Mouse (Mus musculus): ENCODE results near the gene Ttc7b. TPM values are rescaled to one million over a fixed set of nuclear protein-coding genes. Genes with fewer than 3 reads are reported as not detected.

The Ttc7b gene
- polyA plus RNA-seq, 1 experiment from 2014 or later = 6.9 TPM

DNA sequence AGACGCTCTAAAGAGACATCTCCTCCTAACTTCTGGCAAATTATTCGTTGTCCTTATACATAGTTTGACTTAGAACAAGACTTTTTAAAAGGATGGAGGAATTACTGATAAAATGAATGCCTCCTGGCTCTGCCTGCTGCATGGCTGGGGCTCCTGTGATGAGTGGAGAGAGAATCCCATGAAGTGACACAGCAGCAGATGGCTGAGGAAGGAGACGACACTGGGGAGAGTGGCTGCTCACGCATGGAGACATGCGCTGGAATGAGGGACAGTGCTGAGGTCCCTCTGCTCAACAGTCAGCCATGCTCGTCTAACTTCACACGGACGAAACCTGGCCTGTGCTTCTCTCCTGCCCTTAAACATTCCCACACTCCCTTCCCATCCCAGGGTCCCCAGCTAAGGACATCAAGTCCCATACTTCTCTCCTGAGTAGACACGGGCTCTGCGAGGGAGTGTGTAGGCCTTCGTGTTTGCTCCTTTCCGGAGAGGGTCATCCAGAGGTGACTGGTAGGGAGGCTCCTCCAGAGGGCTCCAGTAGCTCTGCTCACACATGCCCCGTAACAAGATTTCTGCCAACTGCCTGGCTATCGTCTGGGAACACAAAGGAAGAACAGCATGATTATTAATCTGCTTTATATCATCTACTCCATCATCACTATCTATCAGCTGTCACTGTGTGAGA is 105.8 kb downstream of the Ttc7b start:
- ATAC-seq (ENCODE audit: insufficient number of reproducible peaks, low FRiP score) = no peak

GRCm38 (mm10) chr12:100408714-100409113 is 111.9 kb downstream of the Ttc7b start:
- WGBS = 82% methylated on average over 11 of the region's 11 CpGs

More for the DNA sequence above, 105.8 kb downstream of the Ttc7b start:
- WGBS = 63% methylated on average over 14 of the region's 14 CpGs
- H3K27me3 ChIP-seq (replicated peaks) = no peaks in the 10 kb centered on the region
- no peak overlapping the region for H3K4me3 ChIP-seq
- no peak overlapping the region for H3K27ac ChIP-seq (ENCODE audit: poor library complexity, severe bottlenecking)
- peaks cover 11% of the 10 kb centered on the region for H3K4me1 ChIP-seq (replicated peaks)
- H3K9ac ChIP-seq = no peak overlapping the region
- H3K9me3 ChIP-seq (replicated peaks) = no peaks in the 10 kb centered on the region
- no peak overlapping the region for H3K4me2 ChIP-seq
- peaks cover 24% of the 10 kb centered on the region for H3K36me3 ChIP-seq

GRCm38 (mm10) chr12:100408143-100408542 is 112.5 kb downstream of the Ttc7b start:
- no peak overlapping the region for H3K27ac ChIP-seq (ENCODE audit: poor library complexity, severe bottlenecking)
- peaks cover 13% of the 10 kb centered on the region for H3K36me3 ChIP-seq
- no peak overlapping the region for H3K4me2 ChIP-seq
- no peak overlapping the region for H3K9ac ChIP-seq
- H3K4me3 ChIP-seq = no peak overlapping the region
- H3K9me3 ChIP-seq (replicated peaks) = no peaks in the 10 kb centered on the region
- peaks cover 6% of the 10 kb centered on the region; the same call in 1 of the 2 replicates for H3K4me1 ChIP-seq (replicated peaks)
- 78% methylated on average over 8 of the region's 8 CpGs for WGBS
- no peak for ATAC-seq (ENCODE audit: insufficient number of reproducible peaks, low FRiP score)
- H3K27me3 ChIP-seq (replicated peaks) = no peaks in the 10 kb centered on the region

More at GRCm38 (mm10) chr12:100408714-100409113, 111.9 kb downstream of the Ttc7b start:
- Histone ChIP-seq H3K9ac (no peak overlapping the region), H3K27ac (ENCODE audit: poor library complexity, severe bottlenecking) (no peak overlapping the region), H3K4me3 (no peak overlapping the region), H3K27me3 (replicated peaks) (no peaks in the 10 kb centered on the region), H3K9me3 (replicated peaks) (no peaks in the 10 kb centered on the region), H3K4me2 (no peak overlapping the region), H3K36me3 (peaks cover 16% of the 10 kb centered on the region), H3K4me1 (replicated peaks) (peaks cover 6% of the 10 kb centered on the region; the same call in 1 of the 2 replicates)
- ATAC-seq (ENCODE audit: insufficient number of reproducible peaks, low FRiP score) = no peak

GRCm38 (mm10) chr12:100407371-100407770 is 113.3 kb downstream of the Ttc7b start:
- no peak overlapping the region for H3K4me2 ChIP-seq
- no peak overlapping the region for H3K9ac ChIP-seq
- no peak overlapping the region for H3K27ac ChIP-seq (ENCODE audit: poor library complexity, severe bottlenecking)
- no peak for ATAC-seq (ENCODE audit: insufficient number of reproducible peaks, low FRiP score)
- peaks cover 14% of the 10 kb centered on the region for H3K36me3 ChIP-seq
- H3K4me1 ChIP-seq (replicated peaks) = peaks cover 6% of the 10 kb centered on the region; the same call in 1 of the 2 replicates
- no peak overlapping the region for H3K4me3 ChIP-seq
- WGBS = 64% methylated on average over 7 of the region's 7 CpGs
- H3K9me3 ChIP-seq (replicated peaks) = no peaks in the 10 kb centered on the region
- no peaks in the 10 kb centered on the region for H3K27me3 ChIP-seq (replicated peaks)

DNA sequence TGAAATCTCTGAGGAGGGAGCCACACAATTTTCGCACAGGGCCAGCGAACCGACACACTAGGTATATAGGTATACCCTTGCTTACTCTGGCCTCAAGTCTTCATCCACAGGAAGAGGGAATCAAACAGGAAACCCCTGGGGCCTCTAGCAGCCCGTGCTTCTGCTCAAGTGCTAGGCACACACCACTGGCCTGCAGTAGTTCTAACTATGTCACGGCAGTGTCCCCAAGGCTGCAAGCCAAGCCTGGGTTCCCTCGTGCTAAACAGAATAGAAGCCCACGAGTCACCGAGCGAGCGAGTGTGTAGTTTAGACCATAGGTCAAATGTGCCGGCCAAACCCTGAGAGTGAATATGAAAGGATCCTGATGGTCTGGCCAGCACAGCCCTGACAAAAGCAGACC is 114.5 kb downstream of the Ttc7b start:
- H3K36me3 ChIP-seq = peaks cover 25% of the 10 kb centered on the region
- no peak overlapping the region for H3K4me2 ChIP-seq
- H3K4me3 ChIP-seq = no peak overlapping the region
- no peaks in the 10 kb centered on the region for H3K9me3 ChIP-seq (replicated peaks)
- WGBS = 76% methylated on average over 11 of the region's 11 CpGs
- peaks cover 6% of the 10 kb centered on the region; the same call in 1 of the 2 replicates for H3K4me1 ChIP-seq (replicated peaks)
- ATAC-seq (ENCODE audit: insufficient number of reproducible peaks, low FRiP score) = no peak
- no peak overlapping the region for H3K9ac ChIP-seq
- H3K27ac ChIP-seq (ENCODE audit: poor library complexity, severe bottlenecking) = no peak overlapping the region
- H3K27me3 ChIP-seq (replicated peaks) = no peaks in the 10 kb centered on the region

DNA sequence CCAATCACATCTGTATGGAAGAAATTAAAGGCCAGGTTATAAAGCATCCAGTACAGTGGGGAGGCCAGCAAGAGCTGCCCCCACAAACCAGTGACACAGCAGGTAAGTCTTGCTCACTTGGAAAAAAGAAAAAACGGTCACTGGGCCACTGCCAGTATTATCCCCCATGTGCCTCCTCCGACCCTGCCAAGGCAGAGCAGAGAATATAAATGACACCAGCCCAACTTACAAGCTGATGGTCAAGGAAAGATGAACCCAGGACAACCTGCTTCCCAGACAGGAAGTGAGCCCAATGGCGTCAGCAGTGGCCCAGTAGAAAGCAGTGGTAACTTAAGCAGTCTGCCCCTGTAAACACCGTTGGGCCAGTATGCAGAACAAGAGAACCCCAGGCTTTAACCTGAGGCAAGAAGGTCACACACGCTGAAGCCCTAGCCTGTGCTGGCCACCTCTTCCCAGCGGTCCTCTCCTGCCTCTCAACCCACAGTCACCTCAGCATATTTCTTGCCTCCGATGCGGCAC is 115.1 kb downstream of the Ttc7b start:
- whole genome bisulfite sequencing = 80% methylated on average over 8 of the region's 8 CpGs
- Histone ChIP-seq H3K27ac (ENCODE audit: poor library complexity, severe bottlenecking) (no peak overlapping the region), H3K4me2 (no peak overlapping the region), H3K27me3 (replicated peaks) (no peaks in the 10 kb centered on the region), H3K4me1 (replicated peaks) (peaks cover 6% of the 10 kb centered on the region; the same call in 1 of the 2 replicates), H3K4me3 (no peak overlapping the region), H3K9me3 (replicated peaks) (no peaks in the 10 kb centered on the region), H3K36me3 (peaks cover 31% of the 10 kb centered on the region), H3K9ac (no peak overlapping the region)
- no peak for ATAC-seq (ENCODE audit: insufficient number of reproducible peaks, low FRiP score)

DNA sequence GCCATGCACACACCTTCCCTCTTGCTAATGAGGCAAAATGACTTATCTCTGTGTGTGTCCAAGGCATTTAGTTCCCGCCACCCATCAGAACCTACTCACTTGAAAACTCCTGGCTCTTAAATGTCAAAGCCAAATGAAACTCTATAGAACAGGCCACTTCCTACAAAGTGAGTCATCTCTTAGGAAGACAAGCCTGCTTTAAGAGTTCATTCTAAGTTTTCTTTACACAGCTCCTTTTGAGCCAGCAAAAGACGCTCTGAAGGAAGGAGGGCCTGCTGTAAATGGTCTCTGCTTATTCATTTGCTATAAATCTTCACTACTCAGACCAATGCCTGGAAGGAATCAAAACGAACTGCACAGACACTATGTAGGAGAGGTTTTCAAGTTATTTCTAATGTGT is 116.2 kb downstream of the Ttc7b start:
- H3K4me2 ChIP-seq = no peak overlapping the region
- WGBS = 69% methylated on average over 3 of the region's 3 CpGs
- no peak for ATAC-seq (ENCODE audit: insufficient number of reproducible peaks, low FRiP score)
- peaks cover 42% of the 10 kb centered on the region for H3K36me3 ChIP-seq
- H3K9me3 ChIP-seq (replicated peaks) = no peaks in the 10 kb centered on the region
- no peaks in the 10 kb centered on the region for H3K27me3 ChIP-seq (replicated peaks)
- H3K4me1 ChIP-seq (replicated peaks) = peaks cover 6% of the 10 kb centered on the region; the same call in 1 of the 2 replicates
- no peak overlapping the region for H3K27ac ChIP-seq (ENCODE audit: poor library complexity, severe bottlenecking)
- H3K4me3 ChIP-seq = no peak overlapping the region
- H3K9ac ChIP-seq = no peak overlapping the region

DNA sequence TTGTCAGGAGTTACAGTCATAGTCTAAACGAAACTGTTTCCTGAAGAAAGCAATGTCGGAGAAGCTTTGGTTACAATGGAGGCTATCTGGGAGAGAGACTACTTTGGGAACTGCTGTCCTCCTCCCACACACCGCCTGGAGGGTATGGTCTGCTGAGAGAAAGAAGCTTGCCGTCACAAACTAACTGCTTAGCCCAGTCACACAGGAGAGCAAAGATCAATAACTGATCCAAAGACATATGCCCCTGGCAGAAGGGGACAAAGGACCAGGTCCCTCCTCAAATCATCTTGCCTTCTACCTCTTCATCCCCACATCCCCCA is 117.7 kb downstream of the Ttc7b start:
- Histone ChIP-seq H3K9ac (no peak overlapping the region), H3K27me3 (replicated peaks) (no peaks in the 10 kb centered on the region), H3K36me3 (peaks cover 47% of the 10 kb centered on the region), H3K4me1 (replicated peaks) (peaks cover 6% of the 10 kb centered on the region; the same call in 1 of the 2 replicates), H3K9me3 (replicated peaks) (no peaks in the 10 kb centered on the region), H3K4me2 (no peak overlapping the region), H3K27ac (ENCODE audit: poor library complexity, severe bottlenecking) (no peak overlapping the region), H3K4me3 (no peak overlapping the region)
- 76% methylated on average over 4 of the region's 4 CpGs for WGBS
- ATAC-seq (ENCODE audit: insufficient number of reproducible peaks, low FRiP score) = no peak

GRCm38 (mm10) chr12:100402296-100403004 is 118.2 kb downstream of the Ttc7b start:
- 90% methylated on average over 10 of the region's 10 CpGs for WGBS
- ATAC-seq (ENCODE audit: insufficient number of reproducible peaks, low FRiP score) = no peak
- Histone ChIP-seq H3K27ac (ENCODE audit: poor library complexity, severe bottlenecking) (no peak overlapping the region), H3K4me1 (replicated peaks) (peaks cover 6% of the 10 kb centered on the region; the same call in 1 of the 2 replicates), H3K27me3 (replicated peaks) (no peaks in the 10 kb centered on the region), H3K9ac (no peak overlapping the region), H3K4me2 (no peak overlapping the region), H3K4me3 (no peak overlapping the region), H3K36me3 (peaks cover 49% of the 10 kb centered on the region), H3K9me3 (replicated peaks) (no peaks in the 10 kb centered on the region)

DNA sequence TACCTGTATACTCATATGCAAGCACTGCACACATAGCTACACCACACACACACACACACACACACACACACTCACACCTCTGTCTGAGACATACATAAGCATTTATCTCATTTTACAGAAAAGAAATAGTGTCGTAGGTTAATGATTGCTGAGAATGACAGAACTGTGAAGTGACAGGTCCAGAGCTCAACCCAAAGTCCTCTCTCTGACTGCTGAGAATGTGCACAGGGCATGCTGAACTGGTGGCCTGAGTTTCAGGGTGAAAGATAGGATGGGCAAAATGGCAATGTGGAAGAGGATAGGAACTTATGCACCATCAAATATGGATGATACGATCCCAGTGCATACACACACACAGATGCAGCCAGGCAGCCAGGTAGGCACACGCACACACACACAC is 120.5 kb downstream of the Ttc7b start:
- no peak for ATAC-seq (ENCODE audit: insufficient number of reproducible peaks, low FRiP score)
- H3K4me2 ChIP-seq = no peak overlapping the region
- no peaks in the 10 kb centered on the region for H3K4me1 ChIP-seq (replicated peaks)
- H3K9me3 ChIP-seq (replicated peaks) = no peaks in the 10 kb centered on the region
- WGBS = 84% methylated on average over 3 of the region's 3 CpGs
- no peaks in the 10 kb centered on the region for H3K27me3 ChIP-seq (replicated peaks)
- H3K36me3 ChIP-seq = peaks cover 53% of the 10 kb centered on the region
- H3K9ac ChIP-seq = no peak overlapping the region
- H3K27ac ChIP-seq (ENCODE audit: poor library complexity, severe bottlenecking) = no peak overlapping the region
- H3K4me3 ChIP-seq = no peak overlapping the region

DNA sequence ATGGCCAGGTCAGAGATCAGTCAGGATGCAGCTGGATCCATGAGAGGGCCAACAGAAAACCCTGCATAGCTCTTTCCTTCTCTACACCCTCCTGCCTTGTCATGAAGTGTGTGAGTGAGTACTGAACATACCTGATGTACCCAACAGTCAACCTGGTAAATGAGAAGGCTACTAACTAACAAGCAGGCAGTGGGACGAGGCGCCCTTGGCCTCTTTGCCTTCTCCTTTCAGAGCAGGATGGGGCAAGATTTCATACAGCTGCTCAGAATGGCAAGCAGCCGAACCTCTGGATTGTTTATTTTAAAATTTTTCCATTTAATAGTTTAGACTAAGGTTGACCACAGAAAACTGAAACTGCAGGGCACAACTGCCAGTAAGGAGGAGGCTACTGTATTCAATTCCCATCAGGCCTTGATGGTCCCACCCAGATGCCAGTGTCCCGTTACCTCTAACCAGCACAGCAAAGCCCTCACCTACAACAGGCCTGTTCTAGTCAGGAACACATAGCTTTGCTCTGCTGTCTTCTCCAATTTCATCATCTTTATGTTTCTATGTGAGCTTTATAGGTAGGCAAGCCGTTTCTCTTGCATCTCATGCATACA is 121.4 kb downstream of the Ttc7b start:
- Histone ChIP-seq H3K27me3 (replicated peaks) (no peaks in the 10 kb centered on the region), H3K36me3 (peaks cover 62% of the 10 kb centered on the region), H3K9ac (no peak overlapping the region), H3K27ac (ENCODE audit: poor library complexity, severe bottlenecking) (no peak overlapping the region), H3K4me1 (replicated peaks) (no peaks in the 10 kb centered on the region), H3K4me2 (no peak overlapping the region), H3K9me3 (replicated peaks) (no peaks in the 10 kb centered on the region), H3K4me3 (no peak overlapping the region)
- WGBS = 86% methylated on average over 5 of the region's 5 CpGs
- no peak for ATAC-seq (ENCODE audit: insufficient number of reproducible peaks, low FRiP score)
